Mouse (Mus musculus): ENCODE measurements around the gene Olfr250.
"Not testable (repeated sequence)": the region's sequence is repeated elsewhere in the genome, so short reads cannot be mapped to it uniquely, and the experiment has no call there.

The Olfr250 gene

GRCm38 (mm10) chr9:38366596-38366995, at the start of gene Olfr250:
Olfr250 (plus strand) TSS chr9:38366896.
- DNase-seq (ENCODE audit: low read depth, low spot score), result no peak

DNA sequence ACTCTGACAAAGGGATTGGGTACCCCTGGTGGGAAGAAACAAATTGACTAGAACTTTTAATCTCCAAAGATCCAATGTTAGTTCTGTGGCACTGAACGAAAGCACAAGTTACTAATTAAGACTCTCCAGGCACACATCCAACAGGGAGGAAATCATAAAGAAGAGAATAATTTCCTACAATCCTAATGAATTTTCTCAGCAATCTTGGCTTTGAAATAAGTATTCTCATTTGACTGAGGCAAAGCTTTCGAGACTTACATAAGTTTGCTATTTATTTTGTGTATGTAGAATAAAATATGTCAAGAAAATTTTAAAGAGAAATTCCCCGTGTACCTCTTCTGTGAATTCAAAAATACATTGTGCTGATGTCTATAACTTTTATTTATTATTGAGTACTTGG, 37.9 kb upstream of the Olfr250 start, which contains the start of gene Olfr25:
Gene Olfr25, plus strand, starts transcription at position 301 of the 400 bp plus-strand sequence.
- DNase-seq (ENCODE audit: low read depth, low spot score), result no peak

DNA sequence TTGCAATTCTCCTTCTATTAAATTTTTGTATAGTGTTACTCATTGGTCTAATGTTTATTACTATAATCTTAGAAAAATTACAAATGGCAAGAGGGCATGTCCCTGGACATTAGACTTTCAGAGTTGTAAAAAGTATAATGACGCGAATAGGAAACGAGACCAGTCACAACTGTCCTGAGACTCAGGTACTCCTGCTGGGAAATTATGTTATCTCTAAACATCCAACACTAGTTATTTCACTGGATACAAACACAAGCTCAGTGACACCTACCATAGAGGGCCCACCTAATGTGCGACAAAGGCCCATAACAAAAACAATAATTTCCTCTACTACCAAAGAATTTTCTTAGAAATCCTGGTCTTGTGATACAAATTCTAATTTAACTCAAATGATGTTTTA, 18.6 kb upstream of the Olfr250 start, which contains the start of gene Olfr898:
Gene Olfr898, plus strand, starts transcription at position 301 of the 400 bp plus-strand sequence.
- no peak for DNase-seq (ENCODE audit: low read depth, low spot score)

GRCm38 (mm10) chr9:38376786-38377185, 10.1 kb downstream of the Olfr250 start, which contains the start of gene Olfr251:
Olfr251 (plus strand) TSS chr9:38377086.
- DNase-seq (ENCODE audit: low read depth, low spot score), result no peak

DNA sequence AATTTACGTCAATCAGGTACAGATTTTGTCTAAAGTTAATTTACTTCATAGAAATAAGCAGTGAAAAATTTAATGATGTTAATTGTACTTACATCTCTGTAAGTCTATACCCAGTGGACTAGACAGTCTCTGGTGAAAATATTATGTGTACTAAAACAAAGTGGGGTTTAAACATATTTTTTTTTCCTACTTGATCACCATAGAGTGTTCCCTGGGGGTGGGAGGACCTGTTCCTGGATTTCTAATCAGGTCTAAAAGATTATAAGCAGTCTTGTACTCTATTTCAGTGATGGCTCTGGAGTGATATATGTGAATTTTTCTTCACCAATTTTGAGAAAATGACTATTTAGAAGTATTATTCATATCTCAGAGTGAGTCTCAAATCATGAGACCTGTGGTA, 34.7 kb downstream of the Olfr250 start, which contains the start of gene Olfr147:
Gene Olfr147, plus strand, starts transcription at position 301 of the 400 bp plus-strand sequence.
- no peak for DNase-seq (ENCODE audit: low read depth, low spot score)

DNA sequence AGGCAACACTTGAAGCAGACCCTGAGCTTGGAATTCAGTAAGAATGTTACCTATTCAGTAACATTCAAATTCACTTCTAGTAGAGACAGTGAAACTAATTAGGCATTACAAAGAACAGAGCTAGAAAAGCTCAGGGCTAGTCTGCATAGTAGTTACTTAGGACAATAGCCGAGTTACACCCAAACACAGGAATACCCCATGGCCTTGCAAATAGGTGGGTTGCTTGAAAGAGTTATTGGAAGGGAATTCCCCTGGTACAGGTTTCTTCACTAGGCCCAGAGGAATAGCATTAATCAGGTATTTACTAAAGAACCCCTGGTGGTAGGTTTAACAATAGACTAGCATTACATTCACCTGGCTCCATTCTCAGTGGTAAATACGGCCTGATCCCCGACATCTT, 40.8 kb downstream of the Olfr250 start:
- peak; percentile 95 for DNase-seq (ENCODE audit: low read depth, low spot score)

DNA sequence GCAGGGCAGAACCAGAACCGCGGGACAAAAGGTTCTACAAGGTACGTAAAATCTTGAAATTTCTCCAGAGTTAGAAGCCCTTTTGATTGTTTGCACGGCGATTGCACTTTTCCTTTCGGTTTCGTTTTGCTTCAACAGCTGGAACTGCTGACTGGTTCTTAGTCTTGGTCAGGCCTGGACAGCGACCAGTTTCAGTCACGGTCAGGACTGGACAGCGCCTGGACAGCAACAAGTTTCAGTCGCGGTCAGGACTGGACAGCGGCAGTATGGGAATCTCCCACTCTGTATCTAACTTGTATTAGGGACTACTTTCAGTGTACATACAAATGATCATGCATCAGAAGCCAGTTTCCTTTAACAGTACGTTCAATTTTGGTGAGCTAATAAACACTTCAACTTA, 46.8 kb downstream of the Olfr250 start:
- DNase-seq (ENCODE audit: low read depth, low spot score), result not testable (repeated sequence)

All from ES-CJ7 (cell line).